Mouse (Mus musculus): ENCODE measurements at regions not wholly inside any gene's neighbourhood (a gene's known extent, or its start where the extent isn't known, plus 50 kb on each side); places are given as distances from the start of the nearest gene placed in this dataset.

DNA sequence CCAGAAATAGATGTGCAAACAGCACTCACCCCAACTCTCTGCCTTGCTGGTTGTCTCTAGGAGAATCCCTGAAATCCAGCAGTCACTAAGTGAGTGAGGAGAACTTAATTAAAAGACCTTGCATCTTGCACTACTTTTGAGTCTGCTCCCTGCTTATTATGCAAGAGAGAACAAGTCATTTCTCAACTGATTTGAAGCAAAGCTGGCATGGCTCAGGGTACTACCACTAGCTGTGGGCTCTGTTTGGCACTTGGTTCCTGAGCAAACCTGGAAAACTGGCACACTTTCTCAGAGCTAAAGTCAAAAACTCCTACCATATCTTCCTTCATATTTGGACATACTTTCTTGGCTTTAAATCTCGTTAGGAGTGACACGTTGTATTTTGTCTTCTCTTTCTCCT lies 545.8 kb upstream of the Jag1 start:
- no peaks in the 10 kb centered on the region for H3K36me3 ChIP-seq (ENCODE audit: control insufficient read depth, insufficient read depth, low read length, poor library complexity, severe bottlenecking)
- TF ChIP-seq HCFC1 (IDR thresholded peaks at IDR 0.05; ENCODE audit: borderline replicate concordance, insufficient read depth, low read length) = no peak
- no peak overlapping the region for H3K4me3 ChIP-seq (ENCODE audit: insufficient read depth in 1 of 2, low read depth in 1 of 2, low read length in 2 of 2, poor library complexity in 1 of 2, severe bottlenecking in 1 of 2)
- in situ Hi-C loops (cut with MboI; ENCODE audit: low sequenced_read_pairs in 2 of 2, unreplicated experiment in 2 of 2) = no loop called here
- no peaks in the 10 kb centered on the region for H3K4me1 ChIP-seq (ENCODE audit: control insufficient read depth in 2 of 2, insufficient read depth in 2 of 2, low read length in 2 of 2, poor library complexity in 1 of 2)
- H3K9me3 ChIP-seq (ENCODE audit: control insufficient read depth, insufficient read depth, low read depth, low read length) = no peaks in the 10 kb centered on the region
- no peak for DNase-seq (ENCODE audit: low read depth, low spot score)
- H3K9ac ChIP-seq (ENCODE audit: insufficient read depth, low read depth, low read length, poor library complexity, severe bottlenecking) = no peak overlapping the region
- no peak overlapping the region for H3K27ac ChIP-seq (ENCODE audit: insufficient read depth, low read depth, low read length, poor library complexity, severe bottlenecking)

DNA sequence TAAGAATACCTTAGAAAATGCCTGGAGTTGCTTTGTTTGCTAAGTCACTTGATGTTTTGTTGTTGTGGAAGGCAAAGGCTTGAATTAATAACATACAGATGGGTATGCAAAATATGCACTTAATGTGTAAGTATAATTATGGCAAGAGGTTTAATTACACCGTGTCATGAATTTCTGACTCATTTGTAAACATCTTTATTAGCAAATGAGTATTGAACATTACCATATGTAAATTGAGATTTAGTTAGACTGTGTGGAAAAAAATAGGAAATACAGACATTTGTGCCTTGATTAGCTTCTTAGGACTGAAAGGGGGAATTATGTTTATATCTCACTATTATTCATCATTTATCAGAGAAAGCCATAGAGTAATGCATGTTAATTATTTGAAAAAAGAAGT lies 544.0 kb upstream of the Jag1 start:
- H3K36me3 ChIP-seq (ENCODE audit: control insufficient read depth, insufficient read depth, low read length, poor library complexity, severe bottlenecking) = no peaks in the 10 kb centered on the region
- no peak overlapping the region for H3K27ac ChIP-seq (ENCODE audit: insufficient read depth, low read depth, low read length, poor library complexity, severe bottlenecking)
- no peak overlapping the region for H3K4me3 ChIP-seq (ENCODE audit: insufficient read depth in 1 of 2, low read depth in 1 of 2, low read length in 2 of 2, poor library complexity in 1 of 2, severe bottlenecking in 1 of 2)
- DNase-seq (ENCODE audit: low read depth, low spot score) = no peak
- H3K9me3 ChIP-seq (ENCODE audit: control insufficient read depth, insufficient read depth, low read depth, low read length) = no peaks in the 10 kb centered on the region
- H3K4me1 ChIP-seq (ENCODE audit: control insufficient read depth in 2 of 2, insufficient read depth in 2 of 2, low read length in 2 of 2, poor library complexity in 1 of 2) = no peaks in the 10 kb centered on the region
- in situ Hi-C loops (cut with MboI; ENCODE audit: low sequenced_read_pairs in 2 of 2, unreplicated experiment in 2 of 2) = no loop called here
- no peak overlapping the region for H3K9ac ChIP-seq (ENCODE audit: insufficient read depth, low read depth, low read length, poor library complexity, severe bottlenecking)
- no peak for TF ChIP-seq CHD2 (IDR thresholded peaks at IDR 0.05; ENCODE audit: low read depth, low read length)
- no peak for TF ChIP-seq ZNF384 (IDR thresholded peaks at IDR 0.05; ENCODE audit: low read depth, low read length)

DNA sequence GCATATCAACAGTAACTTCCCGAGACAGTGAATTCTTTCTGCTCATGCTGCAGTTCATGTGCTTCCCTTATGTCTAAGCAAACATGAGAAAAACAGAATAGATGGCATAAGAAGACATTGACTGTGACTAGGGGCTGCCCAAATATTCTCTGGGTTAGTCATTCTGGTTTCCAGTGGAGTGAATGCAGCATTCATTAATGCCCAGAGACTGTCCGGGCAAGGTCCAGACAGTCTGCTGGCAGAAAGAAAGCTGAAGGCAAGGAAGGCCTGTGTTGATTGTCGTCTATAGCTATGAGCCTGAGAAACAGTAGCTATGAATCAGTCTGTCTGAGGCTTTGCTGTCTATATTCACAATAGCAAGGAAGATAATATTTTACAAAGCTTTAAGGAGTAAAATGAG lies 537.9 kb upstream of the Jag1 start:
- Histone ChIP-seq H3K9me3 (ENCODE audit: control insufficient read depth, insufficient read depth, low read depth, low read length) (no peaks in the 10 kb centered on the region), H3K27ac (ENCODE audit: insufficient read depth, low read depth, low read length, poor library complexity, severe bottlenecking) (no peak overlapping the region), H3K36me3 (ENCODE audit: control insufficient read depth, insufficient read depth, low read length, poor library complexity, severe bottlenecking) (no peaks in the 10 kb centered on the region), H3K4me1 (ENCODE audit: control insufficient read depth in 2 of 2, insufficient read depth in 2 of 2, low read length in 2 of 2, poor library complexity in 1 of 2) (no peaks in the 10 kb centered on the region), H3K4me3 (ENCODE audit: insufficient read depth in 1 of 2, low read depth in 1 of 2, low read length in 2 of 2, poor library complexity in 1 of 2, severe bottlenecking in 1 of 2) (no peak overlapping the region), H3K9ac (ENCODE audit: insufficient read depth, low read depth, low read length, poor library complexity, severe bottlenecking) (no peak overlapping the region)
- no peak for DNase-seq (ENCODE audit: low read depth, low spot score)
- in situ Hi-C loops (cut with MboI; ENCODE audit: low sequenced_read_pairs in 2 of 2, unreplicated experiment in 2 of 2) = no loop called here
- TF ChIP-seq ZNF384 (IDR thresholded peaks at IDR 0.05; ENCODE audit: low read depth, low read length) = no peak
- TF ChIP-seq MAFK (IDR thresholded peaks at IDR 0.05; ENCODE audit: insufficient read depth, low read depth, low read length) = no peak
- no peak for TF ChIP-seq ZC3H11A (IDR thresholded peaks at IDR 0.05; ENCODE audit: borderline replicate concordance, low read depth, low read length)
- TF ChIP-seq CHD2 (IDR thresholded peaks at IDR 0.05; ENCODE audit: low read depth, low read length) = no peak
- TF ChIP-seq HCFC1 (IDR thresholded peaks at IDR 0.05; ENCODE audit: borderline replicate concordance, insufficient read depth, low read length) = no peak

DNA sequence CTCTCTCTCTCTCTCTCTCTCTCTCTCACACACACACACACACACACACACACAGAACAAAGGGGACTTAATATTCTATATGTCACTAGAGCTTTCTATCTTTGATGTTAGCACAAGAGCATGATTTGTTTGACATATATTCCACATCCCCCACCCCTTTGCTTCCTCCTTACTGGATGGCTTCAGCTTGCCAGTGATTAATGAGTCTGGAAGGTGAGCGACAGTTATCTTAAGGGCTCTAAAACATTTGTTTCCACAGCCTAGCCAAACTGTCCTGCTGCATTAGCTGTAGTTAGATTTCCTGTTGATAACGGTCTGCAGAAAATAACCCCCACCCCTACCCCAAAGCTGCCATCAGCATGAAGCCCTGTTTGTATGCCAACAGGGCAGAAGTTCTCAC lies 527.7 kb upstream of the Jag1 start:
- in situ Hi-C loops (cut with MboI; ENCODE audit: low sequenced_read_pairs in 2 of 2, unreplicated experiment in 2 of 2) = no loop called here
- H3K27ac ChIP-seq (ENCODE audit: insufficient read depth, low read depth, low read length, poor library complexity, severe bottlenecking) = no peak overlapping the region
- no peaks in the 10 kb centered on the region for H3K9me3 ChIP-seq (ENCODE audit: control insufficient read depth, insufficient read depth, low read depth, low read length)
- H3K4me1 ChIP-seq (ENCODE audit: control insufficient read depth in 2 of 2, insufficient read depth in 2 of 2, low read length in 2 of 2, poor library complexity in 1 of 2) = no peaks in the 10 kb centered on the region
- H3K9ac ChIP-seq (ENCODE audit: insufficient read depth, low read depth, low read length, poor library complexity, severe bottlenecking) = no peak overlapping the region
- no peak for DNase-seq (ENCODE audit: low read depth, low spot score)
- H3K36me3 ChIP-seq (ENCODE audit: control insufficient read depth, insufficient read depth, low read length, poor library complexity, severe bottlenecking) = no peaks in the 10 kb centered on the region
- H3K4me3 ChIP-seq (ENCODE audit: insufficient read depth in 1 of 2, low read depth in 1 of 2, low read length in 2 of 2, poor library complexity in 1 of 2, severe bottlenecking in 1 of 2) = no peak overlapping the region
- TF ChIP-seq ZNF384 (IDR thresholded peaks at IDR 0.05; ENCODE audit: low read depth, low read length) (no peak), CHD2 (IDR thresholded peaks at IDR 0.05; ENCODE audit: low read depth, low read length) (no peak), MAFK (IDR thresholded peaks at IDR 0.05; ENCODE audit: insufficient read depth, low read depth, low read length) (no peak)

DNA sequence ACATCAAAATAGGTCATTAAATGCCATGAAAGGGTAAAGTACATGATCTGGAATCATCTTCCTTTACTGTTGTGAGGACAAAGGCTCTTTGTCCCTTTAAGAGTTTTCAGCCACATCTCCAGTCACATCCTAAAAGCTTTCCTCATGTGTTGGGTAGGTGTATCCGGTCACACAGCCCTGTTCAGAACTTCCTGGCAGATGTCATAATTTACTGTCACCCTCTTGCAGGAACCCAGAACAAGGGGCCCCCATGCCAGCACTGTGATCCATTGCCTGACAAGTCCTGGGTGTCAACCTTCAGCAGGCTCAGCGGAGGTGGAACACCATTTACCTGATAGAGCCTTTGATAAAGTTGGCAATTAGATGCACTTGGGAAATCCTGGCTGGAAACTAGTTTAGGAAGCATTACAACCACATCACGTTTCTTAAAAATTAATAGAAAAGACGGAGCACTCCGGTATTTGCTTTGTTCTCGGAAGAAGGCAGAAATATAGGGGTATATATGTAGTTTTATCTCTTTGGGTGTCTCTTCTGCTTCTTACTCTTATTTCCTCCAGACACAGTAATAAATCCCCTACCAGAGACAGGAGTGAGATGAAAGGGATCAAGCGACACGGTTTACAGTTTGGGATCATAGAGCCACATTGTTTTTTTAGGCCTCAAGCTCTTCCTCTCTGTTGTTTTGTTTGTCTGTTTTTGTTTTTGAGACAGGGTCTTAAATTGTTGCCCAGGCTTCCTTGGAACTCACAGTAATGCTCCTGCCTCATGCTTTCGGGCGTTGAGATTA lies 527.0 kb upstream of the Jag1 start:
- in situ Hi-C loops (cut with MboI; ENCODE audit: low sequenced_read_pairs in 2 of 2, unreplicated experiment in 2 of 2) = no loop called here
- H3K27ac ChIP-seq (ENCODE audit: insufficient read depth, low read depth, low read length, poor library complexity, severe bottlenecking) = no peak overlapping the region
- no peaks in the 10 kb centered on the region for H3K36me3 ChIP-seq (ENCODE audit: control insufficient read depth, insufficient read depth, low read length, poor library complexity, severe bottlenecking)
- no peak overlapping the region for H3K4me3 ChIP-seq (ENCODE audit: insufficient read depth in 1 of 2, low read depth in 1 of 2, low read length in 2 of 2, poor library complexity in 1 of 2, severe bottlenecking in 1 of 2)
- no peak for TF ChIP-seq MAFK (IDR thresholded peaks at IDR 0.05; ENCODE audit: insufficient read depth, low read depth, low read length)
- TF ChIP-seq ZNF384 (IDR thresholded peaks at IDR 0.05; ENCODE audit: low read depth, low read length) = no peak
- no peak for TF ChIP-seq CHD2 (IDR thresholded peaks at IDR 0.05; ENCODE audit: low read depth, low read length)
- TF ChIP-seq HCFC1 (IDR thresholded peaks at IDR 0.05; ENCODE audit: borderline replicate concordance, insufficient read depth, low read length) = no peak
- TF ChIP-seq ZC3H11A (IDR thresholded peaks at IDR 0.05; ENCODE audit: borderline replicate concordance, low read depth, low read length) = no peak
- H3K4me1 ChIP-seq (ENCODE audit: control insufficient read depth in 2 of 2, insufficient read depth in 2 of 2, low read length in 2 of 2, poor library complexity in 1 of 2) = no peaks in the 10 kb centered on the region
- DNase-seq (ENCODE audit: low read depth, low spot score) = no peak
- H3K9me3 ChIP-seq (ENCODE audit: control insufficient read depth, insufficient read depth, low read depth, low read length) = no peaks in the 10 kb centered on the region
- no peak overlapping the region for H3K9ac ChIP-seq (ENCODE audit: insufficient read depth, low read depth, low read length, poor library complexity, severe bottlenecking)

Data from ES-E14 (cell line).